Mouse (Mus musculus): ENCODE results near the gene Klk5. TPM values are rescaled to one million over a fixed set of nuclear protein-coding genes. Genes with fewer than 3 reads are reported as not detected.
A peak's percentile ranks its signal among the peaks of the same experiment; 100 is the strongest.

Gene Klk5
- polyA plus RNA-seq, 1 experiment from 2014 or later = not detected

DNA sequence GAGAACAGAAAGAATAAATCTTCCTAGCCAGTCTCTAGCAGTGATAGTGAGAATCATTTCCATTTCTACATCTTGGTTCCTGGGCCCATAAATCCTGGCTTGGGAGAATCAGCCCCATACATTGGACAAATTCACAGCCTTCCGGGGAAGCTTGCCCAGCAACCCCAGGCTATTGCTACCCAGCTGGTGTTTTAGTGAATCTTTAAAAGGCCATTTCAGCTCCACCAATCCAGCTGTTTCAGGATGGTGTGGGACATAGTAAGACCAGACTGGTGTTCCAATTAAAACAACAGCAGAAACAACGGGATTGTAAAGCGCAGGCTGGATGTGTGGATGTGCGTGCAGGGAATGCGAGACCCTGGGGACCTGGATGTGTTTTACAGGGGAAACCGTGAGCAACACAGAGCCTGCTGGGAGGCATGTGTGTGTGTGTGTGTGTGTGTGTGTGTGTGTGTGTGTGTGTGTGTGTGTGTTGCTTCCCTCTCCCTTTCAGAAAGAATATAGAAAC lies 33.2 kb downstream of the Klk5 start:
- Histone ChIP-seq H3K36me3 (ENCODE audit: insufficient read depth) (no peaks in the 10 kb centered on the region), H3K9ac (no peak overlapping the region), H3K9me3 (ENCODE audit: low read depth, low read length) (no peaks in the 10 kb centered on the region), H3K27me3 (ENCODE audit: insufficient read depth, low read length) (no peaks in the 10 kb centered on the region), H3K27ac (ENCODE audit: low read depth) (no peak overlapping the region), H3K4me3 (ENCODE audit: low read depth, low read length) (no peak overlapping the region), H3K4me2 (no peak overlapping the region), H3K4me1 (ENCODE audit: insufficient read depth) (no peaks in the 10 kb centered on the region)
- WGBS = 74% methylated on average over 6 of the region's 6 CpGs
- DNase-seq (no peak), ATAC-seq (ENCODE audit: insufficient read depth) (no peak)
- TF ChIP-seq CTCF (IDR thresholded peaks at IDR 0.05; ENCODE audit: low read depth) = no peak

- no peak overlapping the region for H3K27ac ChIP-seq (ENCODE audit: low read depth)
- WGBS = 66% methylated on average over 4 of the region's 4 CpGs
- H3K9me3 ChIP-seq (ENCODE audit: low read depth, low read length) = no peaks in the 10 kb centered on the region
- peak; percentile 75; the same call in 1 of the 2 replicates for ATAC-seq (ENCODE audit: insufficient read depth)
- H3K4me2 ChIP-seq = no peak overlapping the region
- H3K4me3 ChIP-seq (ENCODE audit: low read depth, low read length) = no peak overlapping the region
- H3K4me1 ChIP-seq (ENCODE audit: insufficient read depth) = no peaks in the 10 kb centered on the region
- TF ChIP-seq CTCF (IDR thresholded peaks at IDR 0.05; ENCODE audit: low read depth) = no peak
- no peak overlapping the region for H3K9ac ChIP-seq
- peak; percentile 39 for DNase-seq
- no peaks in the 10 kb centered on the region for H3K36me3 ChIP-seq (ENCODE audit: insufficient read depth)
- H3K27me3 ChIP-seq (ENCODE audit: insufficient read depth, low read length) = no peaks in the 10 kb centered on the region
These were observed 34.7 kb downstream of the Klk5 start for GRCm38 (mm10) chr7:43876444-43876843.

- H3K9me3 ChIP-seq (ENCODE audit: low read depth, low read length) = no peaks in the 10 kb centered on the region
- no peak for TF ChIP-seq CTCF (IDR thresholded peaks at IDR 0.05; ENCODE audit: low read depth)
- no peak overlapping the region for H3K4me2 ChIP-seq
- no peak overlapping the region for H3K27ac ChIP-seq (ENCODE audit: low read depth)
- H3K9ac ChIP-seq = no peak overlapping the region
- no peaks in the 10 kb centered on the region for H3K36me3 ChIP-seq (ENCODE audit: insufficient read depth)
- ATAC-seq (ENCODE audit: insufficient read depth) = no peak
- no peaks in the 10 kb centered on the region for H3K27me3 ChIP-seq (ENCODE audit: insufficient read depth, low read length)
- no peak overlapping the region for H3K4me3 ChIP-seq (ENCODE audit: low read depth, low read length)
- H3K4me1 ChIP-seq (ENCODE audit: insufficient read depth) = no peaks in the 10 kb centered on the region
- no peak for DNase-seq
- 39% methylated on average over 1 of the region's 1 CpGs for WGBS
These were observed 36.5 kb downstream of the Klk5 start for GRCm38 (mm10) chr7:43878281-43878680.

GRCm38 (mm10) chr7:43880912-43881311 lies 39.1 kb downstream of the Klk5 start, which contains the start of gene Klk4:
Klk4 (plus strand) TSS chr7:43881160.
- no peak for TF ChIP-seq CTCF (IDR thresholded peaks at IDR 0.05; ENCODE audit: low read depth)
- no peak within 1 kb of the TSS for H3K4me2 ChIP-seq
- DNase-seq (no peak), ATAC-seq (ENCODE audit: insufficient read depth) (no peak)
- H3K4me3 ChIP-seq (ENCODE audit: low read depth, low read length) = no peak within 1 kb of the TSS
- 8% methylated on average over 3 of the region's 3 CpGs for WGBS
- no peak within 1 kb of the TSS for H3K9ac ChIP-seq
- H3K36me3 ChIP-seq (ENCODE audit: insufficient read depth) = no peaks in the 10 kb centered on the region
- H3K27me3 ChIP-seq (ENCODE audit: insufficient read depth, low read length) = no peaks in the 10 kb centered on the region
- no peaks in the 10 kb centered on the region for H3K9me3 ChIP-seq (ENCODE audit: low read depth, low read length)
- H3K4me1 ChIP-seq (ENCODE audit: insufficient read depth) = no peaks in the 10 kb centered on the region
- no peak within 1 kb of the TSS for H3K27ac ChIP-seq (ENCODE audit: low read depth)

- H3K27ac ChIP-seq (ENCODE audit: low read depth) = no peak overlapping the region
- H3K27me3 ChIP-seq (ENCODE audit: insufficient read depth, low read length) = no peaks in the 10 kb centered on the region
- DNase-seq (no peak), ATAC-seq (ENCODE audit: insufficient read depth) (no peak)
- no peak for TF ChIP-seq CTCF (IDR thresholded peaks at IDR 0.05; ENCODE audit: low read depth)
- no peaks in the 10 kb centered on the region for H3K36me3 ChIP-seq (ENCODE audit: insufficient read depth)
- H3K9ac ChIP-seq = no peak overlapping the region
- H3K4me2 ChIP-seq = no peak overlapping the region
- WGBS = 13% methylated on average over 4 of the region's 4 CpGs
- H3K4me3 ChIP-seq (ENCODE audit: low read depth, low read length) = no peak overlapping the region
- no peaks in the 10 kb centered on the region for H3K4me1 ChIP-seq (ENCODE audit: insufficient read depth)
- no peaks in the 10 kb centered on the region for H3K9me3 ChIP-seq (ENCODE audit: low read depth, low read length)
These were observed 40.6 kb downstream of the Klk5 start for GRCm38 (mm10) chr7:43882346-43882745.

- TF ChIP-seq CTCF (IDR thresholded peaks at IDR 0.05; ENCODE audit: low read depth) = no peak
- H3K4me2 ChIP-seq = no peak overlapping the region
- no peaks in the 10 kb centered on the region for H3K4me1 ChIP-seq (ENCODE audit: insufficient read depth)
- no peak for ATAC-seq (ENCODE audit: insufficient read depth)
- H3K9me3 ChIP-seq (ENCODE audit: low read depth, low read length) = no peaks in the 10 kb centered on the region
- H3K36me3 ChIP-seq (ENCODE audit: insufficient read depth) = no peaks in the 10 kb centered on the region
- 26% methylated on average over 4 of the region's 4 CpGs for WGBS
- DNase-seq = no peak
- no peaks in the 10 kb centered on the region for H3K27me3 ChIP-seq (ENCODE audit: insufficient read depth, low read length)
- H3K9ac ChIP-seq = no peak overlapping the region
- no peak overlapping the region for H3K27ac ChIP-seq (ENCODE audit: low read depth)
- H3K4me3 ChIP-seq (ENCODE audit: low read depth, low read length) = no peak overlapping the region
These were observed 41.0 kb downstream of the Klk5 start for GRCm38 (mm10) chr7:43882811-43883210.

DNA sequence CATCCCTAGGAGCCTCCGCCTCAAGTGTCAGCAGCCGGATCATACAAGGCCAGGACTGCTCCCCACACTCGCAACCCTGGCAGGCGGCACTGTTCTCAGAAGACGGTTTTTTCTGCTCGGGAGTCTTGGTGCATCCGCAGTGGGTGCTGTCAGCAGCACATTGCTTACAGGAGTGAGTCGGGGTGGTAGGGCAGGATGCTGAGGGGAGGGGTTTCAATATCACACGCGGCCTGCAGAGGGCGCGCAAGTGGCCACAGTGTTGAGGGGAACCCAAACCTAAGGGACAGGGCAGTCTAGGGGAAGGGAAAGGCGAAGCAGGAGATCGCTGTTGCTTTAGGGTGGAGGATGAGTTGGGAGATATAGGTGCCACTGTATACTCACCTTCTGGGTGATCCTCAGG lies 41.8 kb downstream of the Klk5 start:
- no peak overlapping the region for H3K27ac ChIP-seq (ENCODE audit: low read depth)
- no peaks in the 10 kb centered on the region for H3K27me3 ChIP-seq (ENCODE audit: insufficient read depth, low read length)
- H3K36me3 ChIP-seq (ENCODE audit: insufficient read depth) = no peaks in the 10 kb centered on the region
- peak; percentile 76 for TF ChIP-seq CTCF (IDR thresholded peaks at IDR 0.05; ENCODE audit: low read depth)
- 0 out of 2 replicates have a peak overlapping the region, but pooled peaks have one; percentile 29 for H3K4me2 ChIP-seq
- 10% methylated on average over 14 of the region's 14 CpGs for WGBS
- no peaks in the 10 kb centered on the region for H3K4me1 ChIP-seq (ENCODE audit: insufficient read depth)
- DNase-seq (peak; percentile 61), ATAC-seq (ENCODE audit: insufficient read depth) (no peak; the same call in 1 of the 2 replicates)
- H3K9me3 ChIP-seq (ENCODE audit: low read depth, low read length) = no peaks in the 10 kb centered on the region
- no peak overlapping the region for H3K9ac ChIP-seq
- no peak overlapping the region for H3K4me3 ChIP-seq (ENCODE audit: low read depth, low read length)

Data from lung, embryonic 14.5 days (tissue).